In genomic region chr9:114815315-114815714, GRCm38 (mm10) we compare ENCODE assay signal across 9 mouse cellular contexts. TPM values are rescaled to one million over a fixed set of nuclear protein-coding genes. Genes with fewer than 3 reads are reported as not detected.
DNase-seq lines count a peak whose midpoint lies in the region; ATAC-seq and TF ChIP-seq lines count a peak whose summit lies in the region.
"Had no signal": no experiment of that assay in that cellular context is flagged by ENCODE, and none has a peak within 500 bp of the region (broad histone marks: within the 10 kb centered on the region; RNA-seq: fewer than 3 reads in every experiment).

No protein-coding gene starts in this region.

- no peak overlapping the region for H3K4me3 ChIP-seq in forebrain, postnatal 0 days (ENCODE audit: low read depth, low read length)
- H3K4me3 ChIP-seq in forebrain, embryonic 16.5 days (replicated peaks; ENCODE audit: low read length) = no peak overlapping the region
- no peak overlapping the region for H3K4me3 ChIP-seq in liver, embryonic 13.5 days (replicated peaks)

- no peak for ATAC-seq in forebrain, postnatal 0 days
- ATAC-seq in forebrain, embryonic 16.5 days = no peak
- ATAC-seq in erythroblast, adult 5-6 weeks (replicated peaks; ENCODE audit: low FRiP score, poor library complexity, severe bottlenecking) = peak; percentile 77
- ATAC-seq in liver, embryonic 13.5 days (ENCODE audit: low read depth) = peak; percentile 41

- DNase-seq in forebrain, postnatal 0 days = no peak
- peak; percentile 61 for DNase-seq in 3T3-L1 (ENCODE audit: low read depth, low spot score)
- DNase-seq in ZHBTc4 (ENCODE audit: low read depth, low spot score) = peak; percentile 81
- peak; percentile 13 for DNase-seq in liver, embryonic 13.5 days
- peak; percentile 45 for DNase-seq in skeletal muscle tissue, adult 2 months (ENCODE audit: low read depth, low spot score)
- no peak for DNase-seq in left cerebral cortex, postnatal 10 days (ENCODE audit: extremely low spot score in 1 of 2, low spot score in 2 of 2)

- no peaks in the 10 kb centered on the region for H3K4me1 ChIP-seq in forebrain, postnatal 0 days (ENCODE audit: insufficient read depth)
- no peaks in the 10 kb centered on the region for H3K4me1 ChIP-seq in forebrain, embryonic 16.5 days (replicated peaks; ENCODE audit: control insufficient read depth, insufficient read depth, low read length)
- H3K4me1 ChIP-seq in liver, embryonic 13.5 days (replicated peaks) = peaks cover 23% of the 10 kb centered on the region

- intact Hi-C loops in left cerebral cortex, postnatal 10 days (cut with DNase I) = no loop called here

- peak; percentile 54 for TF ChIP-seq CTCF in forebrain, postnatal 0 days (IDR thresholded peaks at IDR 0.05; ENCODE audit: low read depth)

- no peak overlapping the region for H3K4me2 ChIP-seq in forebrain, postnatal 0 days (ENCODE audit: low read depth)
- H3K4me2 ChIP-seq in forebrain, embryonic 16.5 days (ENCODE audit: low read length) = no peak overlapping the region
- H3K4me2 ChIP-seq in liver, embryonic 13.5 days = no peak overlapping the region

- WGBS in forebrain, postnatal 0 days = 82% methylated on average over 4 of the region's 4 CpGs
- WGBS in forebrain, embryonic 16.5 days = 72% methylated on average over 4 of the region's 4 CpGs
- WGBS in liver, embryonic 13.5 days (ENCODE audit: insufficient replicate concordance) = 49% methylated on average over 4 of the region's 4 CpGs

- no peaks in the 10 kb centered on the region for H3K27me3 ChIP-seq in forebrain, postnatal 0 days (ENCODE audit: insufficient read depth, low read length)
- no peaks in the 10 kb centered on the region for H3K27me3 ChIP-seq in forebrain, embryonic 16.5 days (replicated peaks; ENCODE audit: control insufficient read depth, insufficient read depth, low read length)
- no peaks in the 10 kb centered on the region for H3K27me3 ChIP-seq in liver, embryonic 13.5 days

- H3K9me3 ChIP-seq in forebrain, postnatal 0 days (ENCODE audit: low read length) = no peaks in the 10 kb centered on the region
- no peaks in the 10 kb centered on the region for H3K9me3 ChIP-seq in forebrain, embryonic 16.5 days (ENCODE audit: control insufficient read depth, low read length)
- H3K9me3 ChIP-seq in liver, embryonic 13.5 days (replicated peaks) = no peaks in the 10 kb centered on the region

- H3K9ac ChIP-seq in forebrain, postnatal 0 days = no peak overlapping the region
- no peak overlapping the region for H3K9ac ChIP-seq in forebrain, embryonic 16.5 days (replicated peaks; ENCODE audit: low read depth, low read length)
- no peak overlapping the region for H3K9ac ChIP-seq in liver, embryonic 13.5 days

- no peaks in the 10 kb centered on the region for H3K36me3 ChIP-seq in forebrain, postnatal 0 days (ENCODE audit: insufficient read depth)
- no peaks in the 10 kb centered on the region for H3K36me3 ChIP-seq in forebrain, embryonic 16.5 days (ENCODE audit: control insufficient read depth, insufficient read depth)
- no peaks in the 10 kb centered on the region for H3K36me3 ChIP-seq in liver, embryonic 13.5 days

- no peak overlapping the region for H3K27ac ChIP-seq in forebrain, postnatal 0 days (ENCODE audit: low read depth, low read length)
- no peak overlapping the region for H3K27ac ChIP-seq in forebrain, embryonic 16.5 days (ENCODE audit: low read length)
- H3K27ac ChIP-seq in liver, embryonic 13.5 days = 0 out of 2 replicates have a peak overlapping the region, but pooled peaks have one; percentile 21
- H3K27ac ChIP-seq: macrophage had no signal

RNA-seq across cellular contexts. Expression of gene Cmtm8, which starts 28.6 kb away (rescaled TPM):
- total RNA-seq in forebrain, postnatal 0 days (2014; rRNA removed) = 1.2 and 2.1 TPM in 2 replicates
- 6.0 and 6.2 TPM in 2 replicates for polyA plus RNA-seq in forebrain, postnatal 0 days (2015; fragmentation: Nextera tagmentation; extraction: Ambion mirVana)
- 6.3 and 8.2 TPM in 2 replicates for polyA plus RNA-seq in forebrain, embryonic 16.5 days (2015; fragmentation: Nextera tagmentation; extraction: Ambion mirVana)
- not detected in 2 replicates for total RNA-seq in erythroblast, adult 5-6 weeks (2015; ENCODE audit: low replicate concordance)
- total RNA-seq in erythroblast, adult 5-6 weeks (2017; ENCODE audit: low replicate concordance) = 0.17 TPM in 1 of 2 replicates, not detected in the other
- 21.0 and 23.2 TPM in 2 replicates for polyA plus RNA-seq in liver, embryonic 13.5 days (2015; fragmentation: Nextera tagmentation; extraction: Ambion mirVana)
- 1 to 10 TPM; 2.1 to 2.5 TPM for total RNA-seq in left cerebral cortex, postnatal 10 days (2021)

RNA-seq across cellular contexts. Expression of gene Cmtm7, which starts 33.7 kb away (rescaled TPM):
- total RNA-seq in forebrain, postnatal 0 days (2014; rRNA removed) = 4.9 and 6.0 TPM in 2 replicates
- polyA plus RNA-seq in forebrain, postnatal 0 days (2015; fragmentation: Nextera tagmentation; extraction: Ambion mirVana) = 9.5 and 11.6 TPM in 2 replicates
- 13.9 and 14.6 TPM in 2 replicates for polyA plus RNA-seq in forebrain, embryonic 16.5 days (2015; fragmentation: Nextera tagmentation; extraction: Ambion mirVana)
- total RNA-seq in erythroblast, adult 5-6 weeks (2015; ENCODE audit: low replicate concordance) = 62.7 and 84.2 TPM in 2 replicates
- total RNA-seq in erythroblast, adult 5-6 weeks (2017; ENCODE audit: low replicate concordance) = 59.2 and 111 TPM in 2 replicates
- polyA plus RNA-seq in liver, embryonic 13.5 days (2015; fragmentation: Nextera tagmentation; extraction: Ambion mirVana) = 52.4 and 59.5 TPM in 2 replicates
- 1 to 10 TPM; 4.1 to 5.3 TPM for total RNA-seq in left cerebral cortex, postnatal 10 days (2021)

Comparison
In these comparisons a context has a peak if more than half of its experiments do, and no peak if none do; other contexts are left out.
1. ATAC-seq: peak in erythroblast, adult 5-6 weeks (single experiment) and liver, embryonic 13.5 days (single experiment); none in forebrain, postnatal 0 days (single experiment) and forebrain, embryonic 16.5 days (single experiment).
2. DNase-seq: peak in 3T3-L1 (single experiment), ZHBTc4 (single experiment), liver, embryonic 13.5 days (single experiment) and skeletal muscle tissue, adult 2 months (single experiment); none in forebrain, postnatal 0 days (single experiment) and left cerebral cortex, postnatal 10 days (0 of 2).